Mouse (Mus musculus) stomach, postnatal 0 days (tissue): ENCODE data around the gene Fdxr.

ENCODE experiments used
- CTCF ChIP-seq: IDR thresholded peaks from 2 replicates; pipeline ENCODE4 v1.5.1; 2016; ENCODE audit warnings: antibody characterized with exemption, low read depth, mild to moderate bottlenecking, moderate library complexity
- EP300 ChIP-seq: optimal IDR thresholded peaks from 2 replicates; pipeline ENCODE3; 2016; ENCODE audit warnings: antibody characterized with exemption

DNA sequence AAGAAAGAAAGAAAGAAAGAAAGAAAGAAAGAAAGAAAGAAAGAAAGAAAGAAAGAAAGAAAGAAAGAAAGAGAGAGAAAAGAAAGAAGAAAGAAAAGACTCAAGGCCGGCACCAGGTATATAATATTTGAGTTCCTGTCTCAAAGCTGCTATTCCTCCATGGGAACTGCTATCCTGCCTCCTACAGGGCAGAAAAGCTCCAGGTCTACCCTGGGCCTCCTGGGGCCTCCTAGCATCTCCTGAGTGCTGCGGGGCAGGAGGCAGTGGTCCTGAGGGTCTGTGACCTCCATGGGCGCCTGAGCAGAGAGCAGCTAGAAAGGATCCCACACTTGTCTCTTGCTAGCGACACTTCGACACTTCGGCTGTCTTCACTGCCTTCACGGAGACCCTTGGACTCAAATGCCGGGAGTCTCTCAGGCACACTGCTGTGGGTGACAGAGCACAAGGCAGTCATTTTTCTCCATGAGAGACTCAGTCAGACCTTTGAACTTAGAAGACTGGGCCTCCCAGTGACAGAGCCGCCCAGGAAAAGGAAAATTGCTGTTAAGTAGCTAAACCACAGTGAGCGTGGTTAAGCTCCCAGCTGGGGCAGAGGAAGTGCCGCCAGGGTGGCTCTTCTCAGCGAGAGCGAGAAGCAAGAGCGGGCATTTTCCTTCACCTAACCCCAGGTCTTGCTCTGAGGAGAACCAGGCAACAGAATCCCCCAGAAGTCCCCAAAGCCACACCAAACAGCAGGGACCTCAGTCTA lies 45.5 kb downstream of the Fdxr start:
- TF ChIP-seq CTCF (no peak; the same call in 1 of the 2 replicates), EP300 (no peak)
